Mouse (Mus musculus): ENCODE data around the gene Mn1.

DNA sequence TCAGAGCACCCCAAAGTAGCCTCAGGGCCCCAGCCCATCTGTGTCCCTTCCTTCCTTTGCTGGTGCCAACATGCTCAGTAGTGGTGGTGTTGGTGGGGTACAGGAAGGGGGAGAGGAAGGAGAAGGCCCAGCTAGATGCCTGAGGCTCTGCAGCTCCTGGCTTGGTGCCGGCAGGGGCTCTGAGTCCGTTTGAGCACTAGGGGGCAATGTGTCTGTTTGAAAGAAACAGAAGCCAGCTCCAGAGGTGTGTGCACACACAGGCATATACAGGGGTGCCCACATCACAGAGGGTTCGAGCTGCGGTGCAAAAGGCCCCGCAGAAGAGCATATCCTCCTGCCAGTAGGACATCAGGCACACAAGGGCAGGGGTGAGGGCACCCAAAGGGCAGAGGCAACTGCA, 3.0 kb upstream of the Mn1 start:
- TF ChIP-seq EP300 (IDR thresholded peaks at IDR 0.05; ENCODE audit: low read depth) (no peak), CTCF (IDR thresholded peaks at IDR 0.05; ENCODE audit: low read depth) (peak; percentile 81)

Measured in liver, postnatal 0 days (tissue).